Mouse (Mus musculus) kidney, postnatal 0 days (tissue): Measurements from ENCODE around the gene Tsc22d3. TPM values are rescaled to one million over a fixed set of nuclear protein-coding genes. Genes with fewer than 3 reads are reported as not detected.

Source experiments
- ATAC-seq: fragments of 200-750 bp; cut with Nextera tagmentation; replicated peaks from 2 replicates; pipeline ENCODE4 v1.8.0; 2017; ENCODE audit warnings: low read depth, moderate number of reproducible peaks, moderate TSS enrichment, moderate library complexity; ENCODE audit not compliant: low FRiP score
- DNase-seq: peaks from one replicate; pipeline ENCODE4 v3.0.0-alpha.2; 2016; ENCODE audit warnings: low spot score
- H3K27ac ChIP-seq: fragments of 300-500 bp; sonication (generic); 2 replicates; pipeline ENCODE4 v1.5.1; 2014; ENCODE audit warnings: mild to moderate bottlenecking
- H3K27me3 ChIP-seq: fragments of 300-500 bp; sonication (generic); 2 replicates; pipeline ENCODE4 v1.6.1; 2014; ENCODE audit warnings: low read length, mixed read lengths; ENCODE audit not compliant: insufficient read depth
- H3K36me3 ChIP-seq: fragments of 300-500 bp; sonication (generic); 2 replicates; pipeline ENCODE4 v1.6.1; 2014; ENCODE audit warnings: low read length, mixed read lengths; ENCODE audit not compliant: insufficient read depth
- H3K4me1 ChIP-seq: fragments of 300-500 bp; sonication (generic); replicated peaks from 2 replicates; pipeline ENCODE4 v1.6.1; 2014; ENCODE audit warnings: antibody characterized with exemption, low read length, mixed read lengths; ENCODE audit not compliant: insufficient read depth
- H3K4me2 ChIP-seq: fragments of 300-500 bp; sonication (generic); 2 replicates; pipeline ENCODE4 v1.6.1; 2014; ENCODE audit warnings: mild to moderate bottlenecking, low read length, moderate library complexity, mixed read lengths
- H3K4me3 ChIP-seq: fragments of 300-500 bp; sonication (generic); replicated peaks from 2 replicates; pipeline ENCODE4 v1.5.1; 2014; ENCODE audit warnings: low read depth, low read length
- H3K9ac ChIP-seq: fragments of 300-500 bp; sonication (generic); 2 replicates; pipeline ENCODE4 v1.6.1; 2014; ENCODE audit warnings: low read depth, low read length
- H3K9me3 ChIP-seq: fragments of 300-500 bp; sonication (generic); replicated peaks from 2 replicates; pipeline ENCODE4 v1.6.1; 2016; ENCODE audit warnings: low read length, inconsistent platforms, mixed read lengths
- CTCF ChIP-seq: IDR thresholded peaks from 2 replicates; pipeline ENCODE4 v1.5.1; 2016; ENCODE audit warnings: antibody characterized with exemption, low read depth, mild to moderate bottlenecking, moderate library complexity
- WGBS: fragments of 180-500 bp; shearing (Covaris S2); extraction: QIAGEN DNeasy Blood & Tissue Kit; methylation state at CpG from one replicate; pipeline ENCODE4 v1.1.7; 2014; 5-methylcytosine and 5-hydroxymethylcytosine counted together
- polyA plus RNA-seq: library from polyadenylated mRNA; unstranded; fragments of >200 nt; fragmentation: Nextera tagmentation; extraction: Ambion mirVana; gene quantifications from 2 replicates; pipeline ENCODE4 v1.2.1, GENCODE M21; 2015

The Tsc22d3 gene
- polyA plus RNA-seq, 1 experiment from 2014 or later, result 88.0 TPM

DNA sequence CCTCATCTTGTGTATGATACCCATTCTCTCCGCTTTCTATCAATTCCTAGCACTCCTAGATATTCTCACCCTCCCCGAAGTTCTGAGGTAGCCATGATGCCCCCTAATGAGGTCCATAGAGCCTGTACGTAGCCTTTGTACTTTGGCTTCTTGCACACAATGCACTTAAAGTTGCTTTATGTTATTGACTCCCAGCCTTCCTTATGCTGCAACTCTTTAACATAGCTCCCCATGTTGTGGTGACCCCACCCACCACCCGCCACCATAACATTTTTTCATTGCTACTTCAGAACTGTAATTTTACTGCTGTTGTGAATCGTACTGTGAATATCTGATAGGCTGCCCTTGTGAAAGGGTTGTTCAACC, 74.2 kb downstream of the Tsc22d3 start:
- WGBS, result 92% methylated on average over 5 of the region's 5 CpGs
- ATAC-seq (no peak), DNase-seq (no peak)
- TF ChIP-seq CTCF, result no peak
- Histone ChIP-seq H3K4me2 (no peak overlapping the region), H3K27me3 (no peaks in the 10 kb centered on the region), H3K9me3 (no peaks in the 10 kb centered on the region), H3K4me3 (no peak overlapping the region), H3K36me3 (no peaks in the 10 kb centered on the region), H3K4me1 (no peaks in the 10 kb centered on the region), H3K9ac (no peak overlapping the region), H3K27ac (no peak overlapping the region)

DNA sequence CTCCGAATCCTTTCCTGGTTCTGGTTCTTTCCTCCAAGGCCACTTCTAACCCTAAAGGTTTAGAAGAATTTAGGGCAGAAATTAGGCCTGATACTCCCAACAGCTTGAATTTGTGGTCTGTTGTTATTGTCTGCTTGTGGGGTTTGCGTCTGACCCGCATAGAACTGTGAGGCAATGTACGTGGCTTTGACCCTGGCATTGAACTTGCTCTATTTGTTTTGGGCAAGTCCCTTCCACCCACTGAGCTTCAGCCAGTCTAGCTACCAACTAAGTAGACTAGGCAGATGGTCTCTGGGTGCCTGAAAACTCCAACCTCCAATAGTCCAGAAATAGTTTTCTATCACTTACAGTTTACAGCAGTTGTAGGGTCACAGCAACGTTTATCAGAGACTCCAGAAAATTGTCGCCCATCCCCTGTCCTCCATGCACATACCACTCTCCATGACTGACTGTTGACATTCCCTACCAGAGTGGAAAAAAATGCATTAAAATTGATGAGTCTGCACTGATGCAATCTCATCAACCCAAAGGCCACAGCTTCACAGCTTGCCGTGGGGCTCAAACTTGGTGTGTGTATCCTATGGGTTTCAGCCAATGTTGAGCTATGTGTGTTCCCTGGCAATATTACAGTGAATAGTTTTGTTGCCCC, 74.7 kb downstream of the Tsc22d3 start:
- Histone ChIP-seq H3K4me3 (no peak overlapping the region), H3K4me1 (no peaks in the 10 kb centered on the region), H3K27ac (no peak overlapping the region), H3K36me3 (no peaks in the 10 kb centered on the region), H3K9me3 (no peaks in the 10 kb centered on the region), H3K27me3 (no peaks in the 10 kb centered on the region), H3K4me2 (no peak overlapping the region), H3K9ac (no peak overlapping the region)
- ATAC-seq, result no peak
- no peak for DNase-seq
- no peak for TF ChIP-seq CTCF
- 78% methylated on average over 7 of the region's 7 CpGs for WGBS

DNA sequence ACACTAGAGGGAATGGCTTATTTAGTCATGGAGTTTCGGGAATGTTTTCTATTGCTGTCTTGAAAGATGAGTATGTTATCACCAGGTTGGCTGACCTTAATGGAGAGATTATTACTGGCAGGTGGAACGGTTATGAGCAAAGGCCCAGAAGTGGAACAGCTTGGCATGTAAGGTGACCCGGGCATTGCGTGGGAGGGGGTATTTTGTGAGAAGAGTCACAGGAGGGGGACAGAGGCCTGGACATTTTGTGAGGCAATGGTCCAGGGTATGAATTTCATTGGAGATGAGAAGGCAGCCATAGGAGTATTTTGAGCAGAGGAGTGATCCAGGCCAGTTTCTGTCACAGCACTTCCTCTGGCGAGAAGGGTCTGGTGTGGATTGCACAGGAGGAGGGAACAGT, 76.2 kb downstream of the Tsc22d3 start:
- peaks cover 3% of the 10 kb centered on the region; the same call in 1 of the 2 replicates for H3K27me3 ChIP-seq
- no peak overlapping the region for H3K4me3 ChIP-seq
- no peak overlapping the region for H3K9ac ChIP-seq
- no peak for ATAC-seq
- no peaks in the 10 kb centered on the region for H3K36me3 ChIP-seq
- H3K4me2 ChIP-seq, result no peak overlapping the region
- TF ChIP-seq CTCF, result no peak
- no peak for DNase-seq
- WGBS, result 76% methylated on average over 5 of the region's 5 CpGs
- H3K27ac ChIP-seq, result no peak overlapping the region
- H3K9me3 ChIP-seq, result no peaks in the 10 kb centered on the region
- no peaks in the 10 kb centered on the region for H3K4me1 ChIP-seq

DNA sequence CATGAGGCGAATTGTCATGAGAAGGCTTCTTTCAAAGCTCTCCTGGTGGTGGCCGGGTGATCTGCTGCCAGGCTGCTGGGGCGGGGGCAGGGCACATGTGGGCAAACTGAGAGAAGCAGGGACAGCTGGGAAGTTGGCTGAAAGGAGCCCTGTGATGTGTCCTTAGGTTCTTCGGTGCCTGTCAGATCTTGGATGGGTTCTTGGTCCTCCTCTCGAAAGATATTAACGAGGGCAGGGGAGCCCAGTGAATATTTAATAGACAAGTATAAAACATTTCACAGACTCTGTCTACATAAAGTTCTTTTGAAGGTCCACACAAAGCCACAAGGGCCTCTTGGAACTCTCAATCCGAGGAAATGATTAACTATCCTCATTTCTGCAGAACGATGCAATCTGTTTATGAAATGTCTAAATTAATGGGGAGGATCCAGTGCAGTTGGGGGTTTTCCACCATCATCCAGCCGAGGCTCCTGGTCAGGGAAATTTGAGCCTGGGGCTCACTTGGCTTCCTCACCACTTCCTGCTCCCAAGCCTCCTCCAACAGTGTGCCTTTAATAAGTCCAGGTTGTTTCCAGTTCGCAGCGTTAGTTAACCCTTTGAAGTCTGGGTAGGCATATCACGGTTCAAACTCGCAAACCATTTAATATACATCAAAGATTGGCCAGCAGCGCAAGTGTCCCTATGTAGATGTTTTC, 78.2 kb downstream of the Tsc22d3 start:
- no peak overlapping the region for H3K4me3 ChIP-seq
- peak overlapping the region; percentile 47; the same call in 1 of the 2 replicates for H3K27ac ChIP-seq
- no peaks in the 10 kb centered on the region for H3K9me3 ChIP-seq
- H3K27me3 ChIP-seq, result peaks cover 3% of the 10 kb centered on the region
- peak; percentile 31; the same call in 1 of the 2 replicates for TF ChIP-seq CTCF
- WGBS, result 44% methylated on average over 14 of the region's 14 CpGs
- peak; percentile 43 for DNase-seq
- no peaks in the 10 kb centered on the region for H3K4me1 ChIP-seq
- no peaks in the 10 kb centered on the region for H3K36me3 ChIP-seq
- H3K4me2 ChIP-seq, result no peak overlapping the region
- no peak overlapping the region for H3K9ac ChIP-seq
- no peak; the same call in 1 of the 2 replicates for ATAC-seq

DNA sequence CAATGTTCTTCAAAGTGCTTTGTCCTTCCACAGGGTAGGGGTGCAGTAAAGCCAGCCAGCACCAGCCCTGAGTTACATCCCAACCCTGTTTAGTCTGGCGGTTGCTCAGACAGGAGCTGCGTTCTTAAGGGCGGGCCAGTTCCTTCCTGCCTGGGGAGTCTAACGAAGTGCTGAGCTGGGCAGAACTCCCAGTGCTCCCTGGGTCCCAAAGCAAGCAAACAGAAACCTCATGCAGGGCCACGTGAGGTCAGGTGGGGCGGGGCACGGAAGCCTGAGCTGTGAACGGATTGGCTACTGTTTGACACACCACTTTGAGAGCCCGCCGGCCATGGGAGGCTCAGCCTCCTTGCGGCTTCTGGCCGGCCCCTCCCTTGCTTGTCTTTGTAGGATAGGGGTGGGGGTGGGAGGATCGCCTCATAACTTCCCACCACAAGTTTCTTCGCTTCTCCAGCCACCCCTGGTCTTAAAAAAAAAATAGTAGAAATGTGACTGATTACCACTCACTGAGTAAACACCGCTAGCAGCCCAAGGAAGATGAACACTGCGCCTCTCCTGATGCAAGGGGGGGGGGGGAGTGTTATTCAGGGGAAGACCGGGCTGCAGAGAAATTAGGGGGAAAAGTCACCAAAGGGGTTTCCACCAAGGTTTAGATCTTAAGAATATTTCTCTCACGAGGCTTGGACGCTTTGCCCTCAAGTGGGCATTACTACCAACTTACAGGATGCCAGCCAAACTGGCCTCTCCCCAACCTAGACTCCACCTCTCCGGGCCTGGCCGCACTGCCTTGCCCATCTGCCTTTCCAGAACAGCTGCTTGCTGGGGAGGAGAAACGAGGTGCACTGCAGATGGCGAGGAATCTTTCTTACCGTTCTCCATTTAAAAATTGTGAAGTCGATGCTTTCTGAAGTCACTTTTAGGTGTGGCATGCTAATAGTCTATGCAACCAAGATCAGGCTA, 80.0 kb downstream of the Tsc22d3 start:
- DNase-seq (peak; percentile 89), ATAC-seq (peak; percentile 95)
- H3K9me3 ChIP-seq, result no peaks in the 10 kb centered on the region
- TF ChIP-seq CTCF, result no peak
- H3K9ac ChIP-seq, result no peak overlapping the region
- no peak overlapping the region for H3K4me3 ChIP-seq
- H3K4me1 ChIP-seq, result no peaks in the 10 kb centered on the region
- peak overlapping the region; percentile 43 for H3K4me2 ChIP-seq
- H3K27me3 ChIP-seq, result peaks cover 3% of the 10 kb centered on the region
- H3K36me3 ChIP-seq, result no peaks in the 10 kb centered on the region
- 32% methylated on average over 25 of the region's 25 CpGs for WGBS
- peak overlapping the region; percentile 82 for H3K27ac ChIP-seq

DNA sequence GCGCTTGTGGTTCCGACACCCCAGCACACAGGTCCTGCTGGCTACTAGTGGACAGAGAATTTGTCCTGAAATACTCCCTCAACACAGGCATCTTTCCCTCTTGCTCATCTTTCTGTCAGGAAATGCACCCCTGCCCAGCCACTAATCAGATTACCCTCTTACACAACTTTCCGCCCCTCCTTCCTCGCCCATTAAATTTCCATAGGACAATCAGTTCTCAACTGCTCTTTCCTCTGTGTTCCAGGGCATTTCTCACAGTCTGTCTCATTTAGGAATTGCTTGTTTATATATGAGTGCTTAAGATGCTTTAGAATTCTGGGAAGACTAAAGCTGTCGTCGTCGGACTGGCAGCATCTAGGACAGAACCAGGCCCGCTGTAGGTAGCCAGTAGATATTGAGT, 82.1 kb downstream of the Tsc22d3 start:
- Histone ChIP-seq H3K9me3 (no peaks in the 10 kb centered on the region), H3K9ac (no peak overlapping the region), H3K4me3 (no peak overlapping the region), H3K4me1 (no peaks in the 10 kb centered on the region), H3K27ac (no peak overlapping the region), H3K36me3 (no peaks in the 10 kb centered on the region), H3K4me2 (no peak overlapping the region), H3K27me3 (peaks cover 3% of the 10 kb centered on the region)
- no peak for TF ChIP-seq CTCF
- no peak for ATAC-seq
- DNase-seq, result no peak
- WGBS, result 83% methylated on average over 8 of the region's 8 CpGs
